Mouse (Mus musculus) right cerebral cortex, postnatal 10 days (tissue): ENCODE data around the gene Stx6.

Experiments
- DNase-seq, 2 experiments: peaks; one replicate each; pipeline ENCODE4 v3.0.0; 2021; ENCODE audit warnings: low spot score in 2 of 2

Gene Stx6

DNA sequence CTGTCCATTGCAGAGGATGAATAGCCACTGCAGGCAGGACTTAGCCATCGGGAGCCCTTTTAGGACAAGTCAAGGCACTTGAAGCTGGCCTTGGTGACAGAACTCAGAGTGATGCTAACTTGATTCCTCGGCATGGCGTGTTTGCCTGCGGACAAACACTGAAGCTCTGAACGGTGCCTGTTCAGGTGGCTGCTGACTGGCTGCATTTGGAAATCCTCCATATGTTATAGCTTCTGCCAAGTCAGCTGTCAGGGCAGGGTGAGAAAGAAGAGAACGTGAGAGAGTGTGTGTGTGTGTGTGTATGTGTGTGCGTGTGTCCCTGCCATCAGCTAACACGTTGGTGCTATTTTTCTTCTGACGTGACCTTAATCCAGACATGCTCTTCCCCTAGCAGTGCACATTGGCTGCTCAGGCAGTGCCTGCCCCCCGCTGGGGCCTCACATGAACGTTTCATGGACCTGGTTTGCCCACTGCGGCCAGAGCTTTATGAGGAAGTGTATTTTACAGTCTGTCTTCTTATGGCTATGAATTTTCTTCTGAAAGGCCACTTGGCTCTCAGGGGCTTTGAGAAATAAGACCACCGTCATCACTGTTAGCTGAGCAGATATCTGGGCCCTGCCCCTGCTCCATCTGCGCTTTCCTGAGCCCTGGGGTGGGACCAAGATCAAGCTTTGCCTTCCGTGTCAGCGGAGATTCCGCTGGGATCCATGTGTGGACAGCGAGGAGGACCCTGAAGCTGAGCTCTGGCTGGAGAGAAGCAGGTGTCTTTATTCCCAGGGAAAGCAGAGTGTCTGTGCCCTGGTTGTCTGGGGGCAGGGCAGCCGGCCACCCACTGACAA is 47.5 kb downstream of the Stx6 start:
- peak; percentile 30 to 35 for DNase-seq

- no peak for DNase-seq
Observed at GRCm38 (mm10) chr1:155207859-155208258, 49.3 kb downstream of the Stx6 start.

GRCm38 (mm10) chr1:155210011-155210763 is 51.7 kb downstream of the Stx6 start:
- peak in 1 of 2 experiments; percentile 55 for DNase-seq

DNA sequence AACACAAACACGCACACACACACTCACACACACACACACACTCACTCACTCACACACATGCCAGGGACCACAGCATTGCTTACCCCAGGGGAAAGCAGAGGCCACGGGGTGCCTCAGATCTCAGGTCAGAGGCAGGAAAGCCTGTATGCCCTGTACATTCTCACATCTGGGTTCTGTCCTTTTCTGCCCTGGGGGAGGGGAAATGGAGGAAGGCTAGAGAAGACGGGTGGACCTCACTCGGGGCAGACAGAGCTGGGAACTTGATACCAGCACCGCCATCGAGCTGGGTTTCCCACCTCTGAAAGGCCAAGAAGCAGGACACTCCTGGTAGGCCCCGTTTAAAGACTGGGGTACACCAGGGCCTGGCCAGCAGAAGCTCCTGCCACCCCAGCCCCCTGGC is 52.5 kb downstream of the Stx6 start:
- DNase-seq, result no peak

DNA sequence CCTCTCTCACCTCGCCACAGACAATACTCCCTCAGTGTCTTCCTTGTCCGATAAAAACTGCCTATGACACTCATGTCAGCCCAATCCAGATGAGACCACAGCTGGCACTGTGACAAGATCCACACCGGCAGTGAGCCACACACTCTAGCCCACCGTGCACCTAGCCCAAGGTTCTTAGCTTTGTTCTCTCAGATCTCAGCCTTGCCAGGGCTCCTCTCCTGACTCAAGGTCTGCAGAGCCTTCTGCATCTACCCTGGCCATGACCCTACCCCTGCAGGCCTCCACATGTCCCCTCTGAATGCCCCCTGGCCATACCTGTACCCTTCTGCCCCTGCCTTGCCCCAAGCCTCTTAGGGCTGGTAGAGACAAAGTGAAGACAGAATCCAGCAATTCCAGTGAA is 53.6 kb downstream of the Stx6 start:
- peak in 1 of 2 experiments; percentile 31 for DNase-seq

DNA sequence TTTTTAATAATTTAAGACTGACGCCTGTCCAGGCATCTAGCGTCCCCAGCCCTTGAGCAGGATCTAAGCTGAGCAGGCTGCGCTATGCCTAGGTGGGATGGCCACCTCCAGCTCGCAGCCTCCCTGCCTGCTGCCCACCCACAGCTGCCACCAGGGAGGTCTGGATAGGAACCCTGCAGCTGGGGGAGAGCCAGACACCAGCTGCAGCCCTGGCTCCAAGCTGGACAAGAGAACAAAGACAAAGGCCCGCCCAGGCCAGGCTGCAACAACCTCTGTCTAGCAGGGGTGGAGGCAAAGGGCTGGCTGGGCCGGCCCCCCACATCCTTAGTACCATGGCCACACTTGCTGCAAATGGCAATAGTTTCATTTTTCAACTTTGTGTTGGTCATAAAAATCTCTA is 54.0 kb downstream of the Stx6 start:
- DNase-seq, result peak; percentile 66 to 74

DNA sequence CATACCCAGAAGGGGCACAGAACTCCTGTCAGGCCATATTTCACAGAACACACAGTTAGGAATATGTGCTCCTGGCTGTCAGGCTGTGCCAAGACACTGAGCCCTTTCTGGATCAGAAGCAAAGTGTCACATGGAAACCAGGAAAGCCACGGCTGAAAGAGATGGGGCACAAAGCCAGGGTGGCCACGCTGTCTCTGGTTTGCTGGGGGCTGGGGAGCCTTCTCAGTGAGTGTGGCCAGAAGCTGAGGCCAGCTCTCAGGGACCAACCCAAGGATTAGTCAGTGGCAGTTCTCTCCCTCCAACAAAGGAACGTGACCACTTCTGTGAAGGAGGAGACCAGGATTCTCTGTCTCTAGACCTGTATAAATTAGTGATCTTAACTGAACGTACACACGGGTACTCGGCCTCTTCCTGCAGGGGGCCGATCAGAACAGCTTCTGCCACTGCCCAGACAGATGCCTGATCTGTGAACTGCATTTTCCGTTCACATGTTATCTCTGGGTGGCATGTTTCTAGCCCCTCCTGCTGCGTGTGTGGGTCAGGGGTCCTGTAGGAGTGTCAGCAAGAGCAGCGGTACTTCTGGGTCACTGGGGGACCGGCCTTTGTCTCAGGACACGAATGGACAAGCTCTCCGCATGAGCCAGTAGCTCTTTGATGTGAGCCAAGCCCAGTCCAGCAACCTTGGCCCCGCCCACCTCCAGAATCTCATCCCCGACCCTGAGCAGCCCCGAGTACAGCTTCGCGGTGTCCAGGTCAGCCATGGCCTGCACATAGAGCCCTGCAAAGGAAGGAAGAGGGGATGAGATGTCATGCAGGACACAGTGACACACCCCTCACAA is 54.6 kb downstream of the Stx6 start:
- DNase-seq, result peak in 1 of 2 experiments; percentile 66

DNA sequence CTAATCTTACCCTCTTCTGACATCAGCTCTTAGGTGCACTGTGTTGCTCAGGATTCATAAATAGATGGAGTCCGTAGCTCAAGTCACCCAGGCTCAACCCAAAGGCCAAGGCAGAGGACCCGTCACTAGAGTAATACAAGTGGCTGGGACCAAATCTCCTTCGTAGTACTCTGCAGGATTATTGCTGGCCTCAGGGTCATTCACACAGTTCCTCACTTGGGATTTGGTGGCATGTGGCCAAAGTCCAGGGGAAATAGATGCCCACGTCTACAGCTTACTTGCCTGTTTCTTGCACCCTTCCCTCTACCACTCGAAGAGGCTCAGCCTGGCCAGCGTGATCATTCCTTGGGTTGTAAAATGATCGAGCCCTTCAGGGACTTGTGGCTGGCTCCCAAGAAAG is 55.4 kb downstream of the Stx6 start:
- no peak for DNase-seq

- DNase-seq, result peak; percentile 68 to 85
Observed at GRCm38 (mm10) chr1:155215066-155215764, 56.7 kb downstream of the Stx6 start.

DNA sequence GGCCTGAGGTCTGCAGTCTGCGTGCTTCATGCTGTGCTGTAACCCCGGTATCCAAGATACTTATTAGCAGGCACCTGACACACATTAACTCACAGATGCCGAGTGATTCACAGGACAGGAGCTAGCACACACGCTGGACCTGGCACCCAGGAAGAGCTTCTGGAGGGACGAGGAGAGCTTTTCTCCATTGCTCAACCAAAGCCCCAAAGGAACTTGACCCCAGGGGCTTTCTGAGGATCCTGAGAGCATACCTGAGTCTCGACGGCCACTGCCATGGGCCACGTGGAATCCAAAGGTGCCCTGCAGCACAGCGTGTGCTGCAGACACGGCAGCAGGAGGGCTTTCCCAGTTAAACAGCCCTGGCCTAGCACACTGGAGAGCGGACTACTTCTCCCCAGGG is 57.8 kb downstream of the Stx6 start:
- DNase-seq, result no peak

DNA sequence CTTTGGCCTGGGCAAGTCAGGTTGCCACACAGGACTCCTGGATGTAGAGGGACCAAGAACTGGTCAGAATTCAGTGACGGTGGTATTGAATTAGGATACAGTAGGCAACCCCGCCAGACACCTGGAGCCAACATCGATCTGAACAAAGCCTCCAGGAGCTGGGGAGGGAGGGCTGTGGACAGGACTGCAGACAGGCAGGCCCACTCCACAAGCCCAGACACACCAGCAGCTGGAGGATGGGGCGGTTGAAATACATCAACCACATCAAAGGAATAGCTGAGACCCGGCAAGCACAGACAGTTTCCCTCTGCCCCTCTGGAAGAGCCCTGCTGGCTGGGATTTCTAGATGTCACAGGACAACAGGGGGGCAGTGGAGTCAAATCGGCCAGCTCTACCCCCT is 58.3 kb downstream of the Stx6 start:
- no peak for DNase-seq

DNA sequence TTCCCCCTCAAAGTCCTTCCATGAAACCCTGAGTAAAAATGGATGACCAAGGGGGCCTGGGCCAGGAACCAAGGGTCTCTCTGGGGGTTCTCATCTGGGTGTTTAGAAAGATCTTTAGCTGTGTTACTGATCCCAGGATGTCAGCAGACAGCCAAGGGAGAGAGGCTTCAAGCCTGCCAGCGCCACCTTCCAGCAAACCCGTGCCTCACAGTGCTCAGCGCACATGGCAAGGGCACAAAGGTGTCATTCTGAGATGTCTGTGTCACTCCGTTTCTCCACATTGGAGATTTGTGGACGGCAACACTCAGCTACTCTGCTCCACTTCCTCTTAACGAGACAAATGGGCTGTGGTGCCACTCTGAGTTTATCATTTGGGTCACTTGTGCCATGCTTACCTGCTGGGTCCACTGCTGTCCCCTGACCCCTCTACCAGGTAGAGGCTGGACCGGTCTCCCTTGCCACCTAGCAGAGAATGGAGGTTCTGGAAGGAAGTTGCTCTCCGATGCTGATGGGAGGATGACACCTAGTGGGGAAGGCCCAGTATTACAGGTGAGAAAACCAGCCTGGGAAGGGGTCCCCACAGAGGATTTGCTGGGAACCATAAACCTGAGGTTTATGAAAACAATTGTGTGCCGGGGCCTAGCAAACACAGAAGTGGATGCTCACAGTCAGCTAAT is 59.5 kb downstream of the Stx6 start:
- DNase-seq, result peak in 1 of 2 experiments; percentile 76

DNA sequence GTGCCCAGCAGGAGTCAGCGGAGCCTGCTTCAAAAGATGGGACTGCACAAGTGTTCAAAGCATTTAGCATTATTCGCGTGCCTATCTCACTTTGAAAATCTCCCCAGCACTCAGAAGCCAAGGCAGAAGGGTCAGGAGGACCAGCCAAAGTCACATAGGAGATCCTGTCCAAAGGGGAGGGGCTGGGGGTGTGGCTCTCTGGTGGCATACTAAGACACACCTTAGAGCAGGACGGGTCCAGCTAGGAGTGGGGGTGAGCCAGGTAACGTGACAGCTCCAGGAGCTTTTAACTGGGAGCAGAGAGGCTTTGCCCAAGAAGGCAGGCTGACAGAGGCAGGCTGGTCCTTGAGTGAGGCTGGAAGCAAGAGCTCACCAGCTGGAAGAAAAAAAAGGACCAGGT is 60.4 kb downstream of the Stx6 start:
- DNase-seq, result no peak

GRCm38 (mm10) chr1:155222101-155222669 is 63.7 kb downstream of the Stx6 start:
- peak in 1 of 2 experiments; percentile 59 for DNase-seq

GRCm38 (mm10) chr1:155223036-155223435 is 64.5 kb downstream of the Stx6 start:
- DNase-seq, result no peak

- peak in 1 of 2 experiments; percentile 84 for DNase-seq
Observed at GRCm38 (mm10) chr1:155223849-155224554, 65.5 kb downstream of the Stx6 start.

GRCm38 (mm10) chr1:155229464-155230411 is 71.2 kb downstream of the Stx6 start:
- peak; percentile 59 to 72 for DNase-seq

GRCm38 (mm10) chr1:155232385-155232784 is 73.9 kb downstream of the Stx6 start:
- DNase-seq, result no peak

DNA sequence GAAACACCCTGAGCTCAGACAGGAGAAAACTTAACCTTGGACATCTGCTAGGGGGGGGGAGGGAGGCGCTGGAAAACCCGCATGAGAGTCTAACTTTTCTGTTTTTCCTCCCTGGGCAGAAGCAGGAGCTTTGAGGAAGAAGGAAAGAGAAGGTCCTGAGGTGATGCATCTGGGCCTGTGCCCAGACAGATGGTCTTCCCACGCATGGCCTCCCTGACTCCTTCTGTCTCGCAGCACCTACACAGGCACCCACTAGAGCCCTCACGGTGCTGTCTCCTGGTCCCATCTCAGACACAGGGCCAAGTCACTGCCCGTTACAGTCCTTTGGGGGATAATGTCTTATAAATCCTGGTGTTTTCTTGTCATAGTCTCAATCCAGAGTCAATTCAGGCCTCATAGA is 74.3 kb downstream of the Stx6 start:
- no peak for DNase-seq
